Mouse (Mus musculus) 3134 (cell line): ENCODE results near the gene Mpnd.
A peak's percentile ranks its signal among the peaks of the same experiment; 100 is the strongest.
"Not testable (repeated sequence)": the region's sequence is repeated elsewhere in the genome, so short reads cannot be mapped to it uniquely, and the experiment has no call there.

Source experiments
- DNase-seq: peaks from one replicate; pipeline ENCODE4 v3.0.0-alpha.2; 2011; ENCODE audit warnings: low spot score; ENCODE audit not compliant: insufficient read length; ENCODE audit errors: extremely low read depth

Mpnd gene

GRCm38 (mm10) chr17:56036176-56036900 lies 30.8 kb downstream of the Mpnd start, which contains the start of gene Sh3gl1:
Gene Sh3gl1, minus strand, starts transcription at chr17:56036635.
- DNase-seq, result peak; percentile 98

- DNase-seq, result no peak
These were observed 31.4 kb downstream of the Mpnd start for GRCm38 (mm10) chr17:56036901-56037287.

- DNase-seq, result no peak
These were observed 33.2 kb downstream of the Mpnd start for GRCm38 (mm10) chr17:56038583-56039261.

- no peak for DNase-seq
These were observed 33.8 kb downstream of the Mpnd start for GRCm38 (mm10) chr17:56039345-56039744.

GRCm38 (mm10) chr17:56040030-56040856 lies 34.7 kb downstream of the Mpnd start, which contains the start of gene Chaf1a:
Gene Chaf1a, plus strand, starts transcription at chr17:56040439.
- peak; percentile 98 for DNase-seq

GRCm38 (mm10) chr17:56040857-56041163 lies 35.3 kb downstream of the Mpnd start:
- DNase-seq, result no peak

- DNase-seq, result no peak
These were observed 45.9 kb downstream of the Mpnd start for GRCm38 (mm10) chr17:56051369-56051768.

GRCm38 (mm10) chr17:56054938-56055337 lies 49.4 kb downstream of the Mpnd start:
- no peak for DNase-seq

GRCm38 (mm10) chr17:56055945-56056678 lies 50.6 kb downstream of the Mpnd start:
- DNase-seq, result no peak

- no peak for DNase-seq
These were observed 52.0 kb downstream of the Mpnd start for GRCm38 (mm10) chr17:56057381-56058120.

- DNase-seq, result no peak
These were observed 56.6 kb downstream of the Mpnd start for GRCm38 (mm10) chr17:56062081-56062480.

- DNase-seq, result not testable (repeated sequence)
These were observed 60.2 kb downstream of the Mpnd start for GRCm38 (mm10) chr17:56065715-56066114.
